Mouse (Mus musculus): ENCODE measurements at regions not wholly inside any gene's neighbourhood (a gene's known extent, or its start where the extent isn't known, plus 50 kb on each side); places are given as distances from the start of the nearest gene placed in this dataset.
A peak's percentile ranks its signal among the peaks of the same experiment; 100 is the strongest.

DNA sequence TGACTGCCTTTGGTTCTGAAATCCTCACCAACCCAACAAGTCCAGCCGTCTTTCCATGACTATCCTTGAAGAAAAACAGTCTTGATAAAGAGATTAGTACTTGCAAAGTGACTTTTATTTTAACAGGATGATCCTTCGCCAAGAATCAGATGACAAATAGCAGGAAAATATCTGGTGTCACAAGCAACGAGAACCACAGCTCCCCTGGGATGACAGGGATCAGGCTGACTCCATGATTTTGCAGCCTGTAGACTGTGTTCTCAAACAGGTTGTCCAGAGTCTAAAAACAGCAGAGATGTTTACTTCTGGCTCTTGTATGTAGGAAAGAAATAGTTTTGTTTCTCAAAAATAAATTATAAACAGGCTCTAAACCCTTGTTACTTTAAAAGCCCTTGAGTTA, 63.3 kb downstream of the Tmem18 start:
- DNase-seq (ENCODE audit: low spot score in 2 of 2) = no peak

DNA sequence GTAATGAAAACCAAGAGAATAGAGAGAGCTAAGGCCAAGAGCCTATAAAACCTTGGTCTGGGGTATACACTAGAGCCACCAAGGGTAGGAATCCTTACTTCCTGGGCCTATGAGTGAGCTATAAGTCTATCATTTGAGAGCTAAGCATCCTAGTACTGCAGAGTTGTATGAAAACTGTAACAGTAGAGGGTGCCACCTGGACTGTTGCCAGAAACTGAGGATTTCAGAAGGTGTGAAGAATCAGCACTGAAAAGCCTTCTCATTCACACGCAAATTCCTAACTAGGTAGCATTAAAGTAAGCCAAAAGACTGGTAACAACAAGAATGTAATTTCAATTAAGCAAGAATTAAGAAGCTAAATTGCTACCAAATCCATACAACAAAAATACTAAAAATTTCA, 67.3 kb downstream of the Tmem18 start:
- DNase-seq (ENCODE audit: low spot score in 2 of 2) = no peak

DNA sequence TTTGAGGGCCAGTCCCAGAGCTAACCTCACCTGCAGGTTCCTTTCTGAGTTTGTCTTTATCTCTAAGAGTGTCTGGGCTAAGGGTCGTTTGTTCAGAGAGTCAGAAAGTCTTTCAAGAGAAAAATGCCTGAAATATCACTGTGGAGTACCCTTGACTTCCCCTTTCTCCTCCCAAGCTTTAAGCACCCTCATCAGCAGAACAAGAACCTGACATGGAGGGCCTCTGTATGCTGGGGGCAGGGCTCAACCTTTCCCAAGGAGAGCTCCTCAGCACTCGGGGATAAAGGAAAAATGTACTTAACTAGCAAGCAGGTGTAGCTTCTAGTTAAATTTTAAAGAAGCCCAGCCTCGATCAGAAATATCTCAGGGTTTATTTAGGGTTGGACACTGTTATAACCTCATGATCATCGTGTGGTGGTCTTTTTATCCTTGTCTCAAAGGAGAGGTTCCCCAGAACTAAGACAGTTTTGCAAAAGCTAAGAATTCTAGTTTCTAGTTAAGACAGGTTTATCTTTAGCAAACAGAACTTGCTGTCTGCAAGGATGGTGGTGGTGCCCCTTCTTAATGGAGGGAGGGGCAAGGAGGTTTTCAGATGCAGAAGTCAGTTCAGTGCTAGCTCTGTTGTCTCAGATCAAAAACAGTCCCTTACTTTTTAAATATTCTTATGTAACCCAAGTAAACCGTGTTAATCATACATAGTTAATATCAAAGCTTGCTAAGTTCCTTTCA, 70.3 kb downstream of the Tmem18 start:
- no peak for DNase-seq (ENCODE audit: low spot score in 2 of 2)

DNA sequence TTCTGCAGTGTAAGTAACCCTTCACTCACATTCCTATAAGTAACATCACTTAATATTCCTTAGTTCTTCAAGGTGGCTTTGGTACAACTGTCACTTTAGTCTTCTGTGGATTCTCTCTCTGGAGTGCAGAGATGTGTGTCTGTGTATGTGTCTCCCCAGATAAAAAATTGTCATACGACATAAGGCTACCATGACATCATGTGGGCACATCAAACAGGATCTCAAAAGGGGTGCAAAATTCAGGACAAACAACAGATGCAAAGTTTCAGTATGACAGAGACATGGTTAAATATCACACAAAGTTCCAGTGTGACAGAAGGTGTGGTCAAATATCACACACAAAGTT, 70.8 kb downstream of the Tmem18 start:
- no peak for DNase-seq (ENCODE audit: low spot score in 2 of 2)

DNA sequence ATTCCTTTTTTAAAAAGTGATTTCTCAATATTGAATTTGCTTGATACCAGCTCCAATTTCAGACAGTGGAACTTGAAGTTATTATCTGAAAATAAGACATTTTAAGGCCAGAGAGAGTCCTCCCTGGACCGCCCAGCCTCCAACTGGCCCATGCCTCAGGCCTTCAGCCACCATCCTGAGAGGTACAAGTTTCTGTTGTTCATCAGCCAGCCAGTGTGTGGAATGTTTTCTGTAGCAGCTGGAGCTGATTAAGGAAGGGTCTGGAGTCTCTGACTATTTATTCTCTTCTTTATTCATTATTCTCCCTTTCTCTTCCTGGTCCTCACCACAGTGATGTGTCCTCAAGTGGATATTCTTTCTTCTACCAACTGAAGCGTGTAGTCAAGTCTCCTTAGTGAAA, 94.6 kb downstream of the Tmem18 start:
- DNase-seq (ENCODE audit: low spot score in 2 of 2) = no peak

DNA sequence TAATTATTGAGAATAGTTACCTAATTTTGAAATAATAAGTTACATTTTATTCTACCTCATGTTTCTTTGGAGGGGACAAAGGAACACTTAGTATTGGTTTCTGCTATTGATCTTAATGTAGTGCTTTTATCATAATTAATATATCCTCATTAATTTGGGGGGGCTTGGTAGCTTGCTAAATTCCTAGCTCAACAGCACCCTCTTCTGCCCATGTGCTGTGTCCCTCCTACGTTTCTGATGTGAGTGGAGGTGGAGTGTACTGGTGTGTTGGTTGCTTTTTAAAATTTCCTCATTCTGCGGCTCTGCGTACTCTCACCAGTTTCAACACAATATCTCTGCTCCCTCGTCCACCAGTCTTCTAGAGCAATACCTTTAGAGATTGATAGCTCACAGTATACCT, 105.8 kb downstream of the Tmem18 start:
- DNase-seq (ENCODE audit: low spot score in 2 of 2) = no peak

DNA sequence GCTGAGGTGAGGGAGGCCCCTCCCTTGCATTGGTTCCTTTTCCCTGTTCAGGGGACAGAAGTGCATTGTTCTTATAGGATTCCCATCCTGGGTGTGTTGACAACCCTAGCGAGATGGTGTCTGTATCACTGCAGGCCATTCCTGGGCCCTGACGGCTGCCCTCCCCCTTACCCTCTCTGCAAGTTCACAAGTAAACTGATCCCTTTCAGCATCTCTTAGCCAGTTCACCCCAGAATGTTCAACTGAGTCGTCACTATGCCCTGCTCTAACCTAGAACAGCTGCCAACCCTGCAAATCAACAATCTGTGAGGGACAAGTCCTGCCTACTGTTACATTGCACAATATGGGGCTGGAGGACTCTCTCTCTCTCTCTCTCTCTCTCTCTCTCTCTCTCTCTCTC, 109.3 kb downstream of the Tmem18 start:
- no peak for DNase-seq (ENCODE audit: low spot score in 2 of 2)

DNA sequence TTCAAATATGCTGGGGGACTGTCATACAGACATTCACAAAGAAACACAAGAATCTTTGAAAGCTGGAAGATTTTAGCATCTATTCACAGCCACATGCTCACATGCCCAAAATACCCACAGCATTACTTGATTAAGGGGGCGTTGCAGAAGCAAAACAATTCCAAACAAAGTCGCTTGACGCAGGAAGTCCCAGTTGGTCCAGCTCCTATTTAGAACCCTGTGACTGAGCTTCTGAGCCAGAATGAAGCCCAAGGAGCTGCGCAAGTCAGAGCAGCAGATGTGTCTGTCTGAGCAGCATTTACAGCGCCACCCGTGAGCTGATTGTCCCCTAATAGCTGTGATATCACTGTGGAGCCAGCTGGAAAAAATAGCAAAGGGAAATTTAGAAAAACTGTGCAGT, 114.0 kb downstream of the Tmem18 start:
- peak in 1 of 2 experiments; percentile 37 for DNase-seq (ENCODE audit: low spot score in 2 of 2)

DNA sequence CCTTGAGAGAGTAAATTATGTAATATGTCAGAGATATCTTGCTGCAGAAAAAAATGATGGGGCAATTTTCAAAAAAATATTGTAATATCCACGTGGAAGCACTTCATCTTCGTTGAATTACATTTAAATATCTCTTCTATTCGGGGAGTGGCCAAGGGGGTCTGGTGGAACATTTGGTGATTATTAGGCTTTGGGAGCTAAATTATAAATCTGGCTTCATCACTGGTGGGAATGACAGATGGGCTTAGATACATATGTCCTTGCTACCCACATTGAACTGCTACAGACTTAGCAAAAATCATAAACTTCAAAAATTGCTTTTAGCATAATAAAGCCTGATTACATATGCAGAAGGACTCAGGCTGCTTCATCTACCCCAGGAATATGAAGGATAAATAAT, 119.5 kb downstream of the Tmem18 start:
- DNase-seq (ENCODE audit: low spot score in 2 of 2) = peak in 1 of 2 experiments; percentile 71

DNA sequence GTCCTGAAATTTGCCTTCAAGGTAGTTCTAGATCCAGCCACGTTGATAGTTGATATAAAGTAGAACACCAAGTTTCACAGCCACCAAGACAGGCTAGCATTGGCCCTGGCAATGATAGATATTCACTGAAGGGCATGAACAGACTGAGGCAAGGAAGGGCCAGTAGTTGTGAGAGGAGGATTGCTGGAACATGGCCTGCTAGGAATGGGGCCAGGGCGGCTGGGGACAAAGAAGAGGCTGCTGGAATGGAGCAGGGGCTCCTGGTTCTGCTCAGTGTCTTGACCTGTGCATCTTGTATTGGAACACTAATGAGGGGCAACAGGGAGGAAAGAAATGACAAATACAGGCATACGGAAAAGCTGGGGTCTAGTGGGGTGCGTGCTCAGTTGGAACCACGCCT, 123.0 kb downstream of the Tmem18 start:
- DNase-seq (ENCODE audit: low spot score in 2 of 2) = no peak

DNA sequence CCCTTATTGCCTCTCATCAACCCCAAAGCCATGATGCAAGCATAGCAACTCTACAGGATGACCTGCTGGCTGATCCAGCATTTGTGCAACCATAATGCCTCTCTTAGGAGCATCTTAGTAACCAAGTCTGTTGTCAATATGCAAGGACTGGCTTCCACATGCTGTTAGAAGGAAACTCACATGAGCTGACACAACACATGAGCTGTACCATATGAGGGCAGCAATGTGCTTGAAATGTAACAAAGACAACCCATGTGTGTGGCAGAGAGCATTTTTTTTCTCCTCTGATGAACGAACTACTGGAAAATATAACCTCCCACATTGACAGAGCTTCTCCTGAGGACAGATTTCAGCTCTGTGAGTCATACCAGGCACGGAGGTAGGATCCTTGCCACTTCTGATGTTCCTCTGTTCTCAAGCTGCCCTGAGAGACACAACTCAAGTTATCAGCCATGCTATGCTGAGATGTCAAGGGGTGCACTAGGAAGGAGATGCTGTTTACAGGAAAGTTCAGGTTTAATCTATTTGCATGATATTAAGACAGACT, 124.5 kb downstream of the Tmem18 start:
- DNase-seq (ENCODE audit: low spot score in 2 of 2) = peak in 1 of 2 experiments; percentile 35

DNA sequence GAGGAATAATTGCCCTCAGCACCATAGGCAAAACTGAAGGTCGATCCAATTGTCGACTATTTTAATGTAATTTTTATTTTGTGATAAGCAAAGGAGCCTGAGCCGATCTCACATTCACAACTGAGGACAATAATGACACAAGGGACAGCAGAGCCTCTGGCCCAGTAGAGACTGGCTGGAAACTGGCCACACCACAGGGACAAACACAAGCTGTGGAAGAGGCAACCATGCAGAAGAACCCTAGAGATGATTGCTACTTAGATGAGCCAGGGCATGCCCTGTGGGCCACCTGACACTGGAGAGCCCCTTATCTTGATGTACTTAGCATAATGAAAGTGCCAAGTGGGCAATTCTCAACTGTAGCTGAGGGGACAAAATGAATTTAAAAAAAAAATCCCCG, 126.3 kb downstream of the Tmem18 start:
- DNase-seq (ENCODE audit: low spot score in 2 of 2) = no peak

DNA sequence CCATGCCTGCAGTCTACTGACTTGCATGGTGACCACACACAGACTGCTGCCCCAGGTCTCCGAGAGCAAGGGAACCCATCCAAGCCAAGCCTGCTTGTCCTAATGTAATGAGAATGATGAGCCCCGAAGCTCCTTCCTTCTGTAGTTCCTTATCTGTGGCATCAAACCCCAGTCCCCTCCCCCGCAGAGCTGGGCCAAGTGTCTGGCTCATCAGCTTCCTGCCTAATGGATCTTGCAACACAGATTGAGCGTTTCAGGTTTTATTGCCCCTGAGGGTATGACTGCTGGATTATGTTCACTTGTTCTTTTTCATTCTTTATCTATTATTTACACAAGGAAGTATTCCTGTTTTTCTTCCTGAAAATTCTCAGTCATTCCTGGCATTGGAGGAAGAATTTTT, 142.5 kb downstream of the Tmem18 start:
- DNase-seq (ENCODE audit: low spot score in 2 of 2) = no peak

DNA sequence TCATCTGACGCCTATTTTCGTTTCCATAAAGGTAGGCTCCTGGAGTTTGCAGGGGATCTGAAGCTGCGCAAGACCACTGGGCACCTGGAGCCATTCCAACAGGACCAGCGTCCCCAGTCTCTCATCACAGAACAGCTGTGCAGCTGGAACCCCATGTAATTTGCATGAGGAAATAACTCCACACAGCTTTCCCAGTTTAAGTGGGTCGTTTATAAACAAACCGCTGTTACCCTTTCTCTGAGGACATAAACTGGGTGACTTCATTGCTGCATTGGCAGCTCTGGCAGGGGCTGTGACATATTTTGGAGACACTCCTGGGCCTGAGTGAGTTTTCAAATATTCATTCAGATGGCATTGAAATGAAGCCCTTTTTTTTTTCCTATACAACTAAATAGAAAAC, 145.2 kb downstream of the Tmem18 start:
- no peak for DNase-seq (ENCODE audit: low spot score in 2 of 2)

DNA sequence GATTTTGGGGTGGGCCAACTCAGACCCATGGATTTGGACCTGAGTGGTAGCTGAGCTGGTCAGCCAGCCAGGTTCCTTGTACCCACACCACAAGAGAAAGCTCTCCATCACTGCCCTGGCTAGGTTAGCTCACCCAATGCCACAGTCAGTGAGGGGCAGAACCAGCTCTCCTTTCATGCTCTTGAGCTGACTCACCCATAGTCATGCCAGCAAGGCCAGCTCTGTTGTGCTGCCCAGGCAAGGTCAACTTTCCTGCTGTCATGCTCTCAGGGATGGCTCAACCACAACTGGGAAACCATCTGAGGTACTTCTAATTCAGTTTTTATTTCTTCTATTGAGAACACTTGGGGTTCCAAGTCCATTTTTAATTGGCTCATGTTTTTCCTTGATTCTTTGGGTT, 116.5 kb upstream of the Alkal2 start:
- DNase-seq (ENCODE audit: low spot score in 2 of 2) = no peak

DNA sequence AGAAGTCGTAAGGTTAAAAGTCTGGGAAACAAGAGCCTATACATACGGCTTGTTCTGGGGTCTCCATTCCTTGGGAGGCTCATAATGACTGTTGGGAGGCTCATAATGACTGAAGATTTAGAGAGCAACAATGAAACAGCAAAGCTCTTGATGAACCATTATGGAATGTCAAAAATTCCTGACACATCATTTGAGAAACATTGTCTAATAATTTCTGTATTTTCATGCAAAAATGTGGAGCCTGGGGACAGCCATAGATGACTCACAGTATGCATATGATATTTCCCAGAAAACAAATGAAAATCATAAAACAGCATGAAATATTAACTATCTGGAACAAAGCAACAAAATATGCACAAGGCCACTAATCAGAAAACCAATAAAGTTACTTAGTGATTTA, 90.8 kb upstream of the Alkal2 start:
- DNase-seq (ENCODE audit: low spot score in 2 of 2) = no peak

DNA sequence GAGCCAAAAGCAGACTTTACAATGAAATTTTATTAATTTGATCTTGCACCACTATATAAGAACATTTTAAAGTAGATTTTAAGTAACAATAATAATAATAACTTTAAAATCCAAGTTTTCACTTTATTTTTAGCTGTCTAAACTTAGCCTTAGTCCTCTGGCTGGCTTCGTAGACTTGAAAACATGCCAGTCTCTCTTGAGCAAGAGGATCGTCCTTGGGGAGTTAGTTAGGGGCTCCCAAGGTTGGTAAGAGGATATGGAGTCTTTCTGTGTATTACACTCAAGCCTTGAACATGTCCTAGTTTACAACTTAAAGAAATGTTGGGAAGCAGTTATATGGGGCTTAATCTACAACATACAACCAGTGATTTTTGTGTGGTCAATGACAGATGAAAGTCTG, 68.0 kb upstream of the Alkal2 start:
- DNase-seq (ENCODE audit: low spot score in 2 of 2) = no peak

DNA sequence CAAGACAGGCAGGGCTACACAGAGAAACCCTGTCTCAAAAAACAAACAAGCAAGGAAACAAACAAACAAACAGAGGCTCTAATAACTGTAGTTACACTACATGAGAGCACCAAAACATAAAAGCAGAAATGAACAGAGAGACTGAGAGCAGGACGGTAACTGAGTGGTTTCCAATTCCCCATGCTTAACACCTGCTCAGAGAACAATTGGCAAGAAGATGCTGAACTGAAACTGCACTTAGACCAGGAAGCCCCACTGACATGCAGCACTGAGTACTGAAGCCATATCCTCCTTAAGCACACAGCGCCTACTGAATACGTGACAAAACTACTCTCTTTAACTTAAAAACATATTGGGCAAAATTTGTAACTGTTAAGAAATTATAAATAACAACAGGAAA, 52.7 kb upstream of the Alkal2 start:
- DNase-seq (ENCODE audit: low spot score in 2 of 2) = no peak

Measured in layer of hippocampus, postnatal 14 days (tissue).